Mouse (Mus musculus) adrenal gland, postnatal 4 days (tissue): Measurements from ENCODE around the gene Polr3b. TPM values are rescaled to one million over a fixed set of nuclear protein-coding genes. Genes with fewer than 3 reads are reported as not detected.

Source experiments
- DNase-seq, 2 experiments: peaks; one replicate each; pipeline ENCODE4 v3.0.0; 2021 to 2022; ENCODE audit warnings: low spot score in 2 of 2, mixed read lengths in 2 of 2
- total RNA-seq, 2 experiments: library from RNA; stranded (reverse); gene quantifications; 2 replicates each; pipeline ENCODE4 v1.2.3; 2021

The Polr3b gene
- total RNA-seq, 2 experiments from 2014 or later = 28.5 to 31.6 TPM

- no peak for DNase-seq
Observed at GRCm38 (mm10) chr10:84706543-84706942, 84.5 kb downstream of the Polr3b start.

DNA sequence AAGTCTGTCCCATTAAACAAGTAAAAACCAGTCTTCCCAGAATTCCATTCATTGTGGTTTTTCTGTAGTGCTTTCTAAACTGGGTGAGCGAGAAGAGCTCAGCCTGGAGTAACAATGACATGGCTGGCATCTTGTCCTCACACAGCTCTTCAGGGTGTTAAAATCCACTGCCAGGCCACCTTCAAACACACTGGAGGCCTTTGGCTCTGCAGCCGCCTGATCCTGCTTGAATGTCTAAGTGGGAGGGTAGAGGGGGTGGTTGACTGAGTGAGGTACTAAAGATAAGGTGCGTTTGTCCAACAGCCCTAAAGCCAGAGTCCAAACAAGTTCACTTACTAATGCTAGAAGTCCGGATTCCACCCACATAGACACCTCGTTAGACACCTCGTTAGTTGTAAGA lies 85.1 kb downstream of the Polr3b start:
- no peak for DNase-seq

GRCm38 (mm10) chr10:84707752-84708530 lies 85.8 kb downstream of the Polr3b start:
- DNase-seq = no peak

DNA sequence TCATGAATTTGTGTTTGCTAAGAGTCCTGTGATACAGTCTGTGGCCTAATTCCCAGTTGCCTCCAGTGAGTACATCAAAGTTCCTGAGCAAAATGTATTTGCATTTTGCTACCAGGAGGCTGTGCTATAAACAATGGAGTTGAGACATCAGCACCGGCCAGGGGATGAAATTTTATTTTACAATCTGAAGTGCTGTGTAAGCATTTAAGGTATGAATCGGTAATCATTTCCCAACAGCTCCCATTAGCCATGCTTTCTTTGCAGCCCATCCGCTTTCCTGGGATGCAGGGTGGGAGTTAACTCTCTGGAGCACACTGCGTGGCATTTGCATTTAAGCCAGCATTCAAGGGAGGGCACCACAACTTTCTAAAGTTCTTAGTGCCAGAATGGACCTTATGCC lies 88.1 kb downstream of the Polr3b start:
- DNase-seq = no peak

GRCm38 (mm10) chr10:84710827-84711226 lies 88.7 kb downstream of the Polr3b start:
- DNase-seq = no peak

DNA sequence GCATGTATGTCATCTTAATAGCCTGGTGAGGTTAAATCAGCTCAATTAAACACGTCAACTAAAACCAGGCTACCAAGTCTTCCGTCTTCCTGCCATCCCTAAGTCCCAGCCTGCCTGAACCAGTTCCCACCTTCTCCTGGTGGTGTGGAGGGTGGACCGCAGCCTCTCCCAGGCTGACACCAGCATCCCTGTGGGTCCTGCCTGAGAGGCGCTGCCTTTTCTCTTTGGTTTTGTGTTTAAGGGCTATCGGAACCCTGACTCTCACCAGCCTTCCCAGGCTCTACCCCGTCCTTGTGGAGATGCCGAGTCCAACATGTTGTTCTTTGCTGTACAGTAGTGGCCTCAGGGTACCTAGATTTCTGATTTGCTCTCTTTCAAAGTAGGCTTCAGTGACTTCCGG lies 89.4 kb downstream of the Polr3b start:
- DNase-seq = no peak

DNA sequence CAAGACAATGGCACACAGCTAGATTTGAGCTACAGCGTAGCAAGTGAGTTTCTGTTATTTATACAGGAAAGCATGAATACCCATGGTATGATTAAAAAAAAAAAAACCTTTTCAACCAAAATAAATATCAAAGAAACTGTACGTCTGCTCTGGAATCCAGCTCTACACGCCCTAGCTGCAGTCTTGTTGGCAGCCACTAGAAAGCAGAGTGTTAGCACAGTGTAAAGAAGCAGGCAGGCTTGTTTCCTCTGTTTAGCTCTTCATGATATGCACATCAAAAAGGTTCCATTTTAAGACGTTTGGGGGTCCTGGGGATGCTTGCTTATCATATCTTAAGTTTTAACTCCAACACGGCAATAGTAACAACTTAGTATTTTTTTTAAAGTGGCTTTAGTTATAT lies 89.8 kb downstream of the Polr3b start:
- DNase-seq = no peak

- no peak for DNase-seq
Observed at GRCm38 (mm10) chr10:84712532-84712931, 90.4 kb downstream of the Polr3b start.

- no peak for DNase-seq
Observed at GRCm38 (mm10) chr10:84713043-84713442, 91.0 kb downstream of the Polr3b start.

- no peak for DNase-seq
Observed at GRCm38 (mm10) chr10:84715639-84716038, 93.5 kb downstream of the Polr3b start.

GRCm38 (mm10) chr10:84716581-84716980 lies 94.5 kb downstream of the Polr3b start:
- no peak for DNase-seq

DNA sequence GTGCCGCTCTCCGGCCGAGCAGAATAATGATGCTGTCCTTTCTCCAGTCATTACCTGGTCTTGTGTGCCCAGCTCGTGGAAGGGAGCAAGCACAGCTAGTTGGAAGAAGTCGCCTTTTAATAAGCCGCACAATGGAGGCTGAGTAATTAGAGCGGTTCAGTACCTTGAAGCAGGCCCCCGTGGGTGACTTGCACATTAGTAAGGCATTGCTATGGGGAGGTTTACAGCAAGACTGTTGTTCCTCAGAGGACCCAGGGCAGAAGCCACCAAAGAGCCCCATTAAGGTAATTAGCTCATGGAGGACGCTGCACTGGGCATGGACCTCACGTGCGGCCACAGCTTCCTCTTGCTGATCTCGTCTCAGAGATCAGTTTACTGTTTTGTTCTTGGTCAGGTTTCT lies 100.6 kb downstream of the Polr3b start:
- no peak for DNase-seq

GRCm38 (mm10) chr10:84727005-84727404 lies 104.9 kb downstream of the Polr3b start:
- DNase-seq = no peak

DNA sequence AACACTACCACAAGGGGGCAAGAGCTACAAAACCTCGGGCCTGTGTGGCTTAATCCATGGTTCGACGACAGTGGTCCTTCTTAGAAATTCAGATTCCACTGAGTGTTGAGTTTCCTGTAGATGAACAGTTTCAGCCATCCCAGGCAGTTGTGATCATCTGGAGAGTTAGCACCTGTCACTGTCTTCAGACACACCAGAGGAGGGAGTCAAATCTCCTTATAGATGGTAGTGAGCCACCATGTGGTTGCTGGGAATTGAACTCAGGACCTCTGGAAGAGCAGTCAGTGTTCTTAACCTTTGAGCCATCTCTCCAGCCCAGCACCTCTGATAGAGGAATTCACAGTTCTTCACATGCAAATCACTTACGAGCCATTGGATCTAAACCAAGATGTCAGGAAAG lies 105.7 kb downstream of the Polr3b start:
- no peak for DNase-seq

- no peak for DNase-seq
Observed at GRCm38 (mm10) chr10:84730078-84730477, 108.0 kb downstream of the Polr3b start.

- no peak for DNase-seq
Observed at GRCm38 (mm10) chr10:84730956-84731355, 108.9 kb downstream of the Polr3b start.

GRCm38 (mm10) chr10:84733511-84733910 lies 111.4 kb downstream of the Polr3b start:
- no peak for DNase-seq

DNA sequence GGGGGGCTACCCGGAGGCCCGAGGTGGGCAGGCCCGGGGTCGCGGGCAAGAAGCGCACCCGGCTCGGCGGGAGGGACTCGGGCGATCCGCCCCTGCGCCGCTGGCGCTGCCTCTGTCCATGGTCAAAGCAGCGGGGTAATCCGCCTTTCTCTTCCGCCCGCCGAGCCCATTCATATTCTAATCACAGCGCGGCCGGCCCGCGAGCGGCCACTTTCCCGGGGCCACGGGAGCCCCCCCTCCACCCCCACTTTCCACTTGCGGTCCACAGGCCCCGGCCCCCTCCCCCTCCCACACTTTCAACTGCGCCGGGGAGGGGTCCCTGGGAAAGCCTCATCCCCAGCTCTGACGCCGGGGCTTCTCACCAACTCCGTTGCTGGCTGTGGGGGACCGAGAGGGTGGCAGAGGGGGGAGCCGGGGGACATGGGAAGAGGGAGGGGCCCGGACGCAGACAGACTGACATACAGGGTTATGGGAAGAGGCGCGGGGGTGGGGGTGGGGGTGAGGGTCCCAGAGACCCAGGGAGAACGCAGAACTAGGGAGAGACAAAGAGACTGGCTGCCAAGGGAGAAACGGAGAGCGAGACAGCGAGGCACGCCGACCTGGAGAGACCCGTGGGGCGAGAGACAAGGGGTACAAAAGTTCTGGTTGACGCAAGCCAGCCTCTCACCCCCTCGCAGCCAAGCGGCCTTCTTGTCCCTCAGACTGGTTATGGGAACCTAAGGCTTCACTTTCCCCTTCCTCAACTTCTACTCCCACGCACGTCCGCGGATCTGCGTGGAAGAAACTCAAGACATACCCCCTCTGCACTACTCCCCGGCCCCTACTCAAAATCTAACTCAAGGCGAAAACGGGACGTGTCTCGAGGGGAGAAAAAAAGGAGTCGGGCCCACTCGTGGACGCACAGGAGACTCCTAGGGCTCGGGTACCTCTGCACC lies 133.0 kb downstream of the Polr3b start:
- no peak for DNase-seq

DNA sequence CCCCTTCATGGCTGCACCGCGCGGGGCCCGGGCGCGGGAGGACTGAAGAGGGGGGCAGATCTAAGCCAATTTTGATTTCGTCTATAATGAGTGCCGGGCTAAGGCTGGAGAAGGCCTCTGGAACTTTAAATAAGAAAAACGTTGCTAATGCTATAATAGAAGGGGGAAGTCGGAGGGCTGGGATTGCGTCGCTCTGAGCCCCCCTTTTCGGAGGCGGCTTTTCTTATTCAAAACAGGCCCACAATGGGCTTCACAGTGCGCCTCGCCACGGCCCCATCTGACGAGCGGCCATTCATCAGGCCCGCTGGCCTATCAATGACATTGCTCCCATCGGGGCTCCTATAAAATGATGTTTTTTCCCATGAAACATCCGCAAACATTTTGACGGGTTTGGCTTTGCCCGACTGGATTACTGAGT lies 133.7 kb downstream of the Polr3b start, which contains the start of gene Rfx4:
TSS of gene Rfx4 (plus strand) at position 277 of the 418 bp plus-strand sequence.
- DNase-seq = no peak

- no peak for DNase-seq
Observed at GRCm38 (mm10) chr10:84756435-84757095, 134.5 kb downstream of the Polr3b start.

- DNase-seq = no peak
Observed at GRCm38 (mm10) chr10:84757426-84758199, 135.5 kb downstream of the Polr3b start.
